Mouse (Mus musculus): Measurements from ENCODE around the gene Fat3.

The Fat3 gene

GRCm38 (mm10) chr9:16256577-16257207 is 244.4 kb downstream of the Fat3 start:
- in situ Hi-C loops (cut with MboI, MseI) = no loop called here

DNA sequence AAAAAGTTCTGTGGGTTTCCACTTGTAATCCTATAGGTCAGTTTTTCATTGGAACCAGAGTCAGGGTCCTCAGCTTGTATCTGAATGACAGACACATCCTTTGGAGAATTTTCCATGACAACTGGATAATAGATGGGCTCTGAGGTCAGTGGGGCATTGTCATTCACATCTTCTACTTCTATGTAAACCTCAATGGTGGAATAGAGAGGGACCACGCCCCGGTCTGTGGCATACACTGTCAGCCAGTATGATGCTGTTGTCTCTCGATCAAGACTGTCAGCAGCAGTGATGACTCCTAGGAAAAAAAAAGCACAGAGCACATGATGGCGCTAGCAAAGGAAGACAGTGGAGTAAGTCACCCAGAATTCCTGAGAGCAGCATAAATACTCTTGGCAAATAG is 254.3 kb downstream of the Fat3 start:
- in situ Hi-C loops (cut with MboI, MseI) = no loop called here

- in situ Hi-C loops (cut with MboI, MseI) = no loop called here
Observed at GRCm38 (mm10) chr9:16231575-16231974, 269.5 kb downstream of the Fat3 start.

GRCm38 (mm10) chr9:16228919-16229318 is 272.2 kb downstream of the Fat3 start:
- in situ Hi-C loops (cut with MboI, MseI) = no loop called here

DNA sequence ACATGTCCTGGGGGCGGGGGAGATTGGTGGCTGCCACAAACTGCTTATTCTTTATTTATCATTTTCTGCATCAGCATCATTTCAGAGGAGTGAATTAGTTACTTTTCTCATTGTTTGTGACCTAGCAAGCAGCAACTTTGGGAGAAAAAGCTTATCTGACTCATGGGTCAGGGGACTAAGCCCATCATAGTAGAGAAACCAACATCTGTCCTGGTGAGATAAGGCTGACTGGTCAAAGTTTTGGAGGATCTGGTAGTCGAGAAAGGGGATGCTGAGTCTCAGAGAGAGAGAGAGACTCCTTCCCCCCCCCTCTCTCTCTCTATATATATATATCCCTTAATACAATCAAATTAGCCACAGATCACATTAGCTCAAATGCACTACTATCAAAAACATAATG is 273.7 kb downstream of the Fat3 start:
- in situ Hi-C loops (cut with MboI, MseI) = no loop called here

GRCm38 (mm10) chr9:16226545-16226944 is 274.5 kb downstream of the Fat3 start:
- in situ Hi-C loops (cut with MboI, MseI) = no loop called here

DNA sequence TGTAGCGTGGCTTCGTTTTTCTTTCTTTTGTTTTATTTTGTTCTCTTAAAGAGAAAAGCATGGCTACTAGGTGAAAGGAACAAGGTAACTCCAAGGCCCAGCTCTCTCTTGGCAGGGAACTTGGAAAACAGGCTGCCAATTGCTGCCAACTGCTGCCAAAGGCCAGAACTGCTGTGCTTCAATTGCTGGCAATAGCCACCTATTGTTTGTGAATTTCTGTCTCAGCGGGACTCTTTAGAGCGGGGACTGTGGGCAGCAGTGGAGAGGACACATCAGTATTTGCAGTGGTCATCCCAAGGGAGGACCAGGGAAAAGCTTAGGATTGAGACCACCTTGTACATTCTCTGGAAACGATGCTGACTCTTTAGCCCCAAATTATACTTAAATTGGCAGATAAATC is 279.2 kb downstream of the Fat3 start:
- in situ Hi-C loops (cut with MboI, MseI) = no loop called here

DNA sequence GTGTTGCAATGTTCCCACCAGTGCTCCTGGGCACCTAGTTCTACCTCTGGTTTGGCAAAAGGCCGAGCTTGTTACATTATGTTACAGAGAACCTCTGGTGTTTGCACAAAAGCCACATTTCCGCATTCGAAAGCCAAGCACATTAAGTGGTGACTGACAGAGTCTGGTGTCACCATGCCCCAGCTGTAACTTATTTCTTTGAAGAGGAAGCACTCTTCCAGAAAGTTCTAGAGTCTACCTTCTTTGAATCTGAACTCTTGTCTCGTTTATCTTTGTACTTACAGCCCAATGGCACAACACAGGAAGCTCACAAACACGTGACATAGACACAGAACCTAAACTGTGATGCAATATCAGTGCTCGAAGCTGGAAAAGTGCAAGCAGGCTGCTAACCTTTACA is 284.9 kb downstream of the Fat3 start:
- in situ Hi-C loops (cut with MboI, MseI) = no loop called here

DNA sequence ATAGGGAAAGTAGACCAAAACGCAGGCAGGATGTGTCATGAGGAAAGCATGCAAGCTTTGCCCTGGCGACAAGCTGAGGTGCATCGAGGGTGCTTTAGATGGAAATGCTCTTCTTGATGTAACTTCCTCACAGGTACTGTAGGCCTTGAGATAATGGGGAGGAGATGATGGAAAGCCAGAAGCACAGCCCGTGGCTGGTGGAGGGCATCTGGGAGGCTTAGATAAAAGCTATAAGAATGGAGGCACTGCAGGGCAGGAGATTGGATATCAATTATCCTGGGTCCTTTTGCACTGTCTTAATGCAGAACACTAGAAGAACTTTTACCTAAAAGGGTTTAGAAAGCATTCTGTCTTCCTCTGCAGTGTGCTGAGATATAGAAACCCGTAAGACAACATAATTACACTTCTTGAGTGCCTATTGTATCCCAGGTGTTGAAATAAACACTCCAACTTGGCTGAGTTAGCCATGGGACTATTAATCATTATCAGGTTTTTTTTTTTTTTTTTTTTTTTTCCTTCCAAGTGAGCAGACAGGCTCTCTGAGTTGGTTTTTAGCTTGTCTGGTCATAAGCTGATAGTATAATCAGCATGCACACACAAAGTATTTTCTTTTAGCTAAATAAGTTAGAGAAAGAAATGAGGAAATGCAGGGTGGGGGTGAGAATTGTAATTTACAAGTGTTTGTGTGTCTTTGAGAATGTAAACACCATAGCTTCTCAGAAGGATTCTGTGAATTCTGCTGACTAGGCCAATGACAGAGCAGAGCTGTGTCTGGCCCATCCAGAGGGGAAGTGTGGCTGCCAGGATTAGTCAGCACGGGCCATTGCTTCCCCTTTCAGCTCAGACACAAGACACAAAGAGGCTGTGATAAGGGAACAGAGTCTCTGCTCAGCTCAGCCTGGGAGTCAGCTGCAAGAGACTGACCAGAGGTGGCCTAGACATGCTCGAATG is 286.1 kb downstream of the Fat3 start:
- in situ Hi-C loops (cut with MboI, MseI) = no loop called here

- in situ Hi-C loops (cut with MboI, MseI) = no loop called here
Observed at GRCm38 (mm10) chr9:16213324-16213723, 287.8 kb downstream of the Fat3 start.

DNA sequence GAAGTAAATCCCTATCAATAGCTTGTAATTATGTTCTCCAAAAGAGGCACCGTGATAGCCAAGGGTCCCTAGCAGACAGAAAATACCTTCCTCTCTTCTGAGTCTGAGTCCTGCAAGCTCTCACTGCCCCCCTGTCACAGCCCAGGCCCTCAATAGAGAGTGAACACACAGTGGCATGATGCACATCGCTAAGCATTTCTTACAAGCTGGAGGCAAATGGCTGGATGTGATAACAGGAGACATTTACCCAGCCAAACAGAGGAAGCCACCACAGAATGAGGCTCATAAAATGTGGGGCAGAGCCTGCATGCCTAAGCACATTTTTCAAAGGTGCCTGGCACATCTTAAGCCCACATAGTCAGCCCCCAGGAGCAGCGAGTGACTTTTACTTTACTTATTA is 288.5 kb downstream of the Fat3 start:
- in situ Hi-C loops (cut with MboI, MseI) = no loop called here

DNA sequence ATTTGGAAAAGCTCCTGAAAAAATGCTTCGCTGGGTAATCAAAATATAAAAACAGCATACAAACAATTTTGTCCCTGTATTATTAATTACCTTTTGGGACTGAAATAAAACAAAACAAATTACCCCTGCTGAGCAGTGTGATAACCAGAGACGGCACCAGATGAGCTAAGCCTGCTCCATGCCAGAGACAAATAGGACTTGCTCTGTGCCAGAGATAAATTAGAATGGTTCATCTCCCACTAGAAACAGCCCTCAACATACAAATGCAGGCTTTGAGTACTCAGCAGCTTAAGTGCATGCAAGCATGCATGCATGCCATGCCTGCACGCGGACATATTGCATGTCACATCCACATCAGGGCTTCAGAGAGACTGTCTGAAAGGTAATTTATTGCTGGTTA is 288.9 kb downstream of the Fat3 start:
- in situ Hi-C loops (cut with MboI, MseI) = no loop called here

DNA sequence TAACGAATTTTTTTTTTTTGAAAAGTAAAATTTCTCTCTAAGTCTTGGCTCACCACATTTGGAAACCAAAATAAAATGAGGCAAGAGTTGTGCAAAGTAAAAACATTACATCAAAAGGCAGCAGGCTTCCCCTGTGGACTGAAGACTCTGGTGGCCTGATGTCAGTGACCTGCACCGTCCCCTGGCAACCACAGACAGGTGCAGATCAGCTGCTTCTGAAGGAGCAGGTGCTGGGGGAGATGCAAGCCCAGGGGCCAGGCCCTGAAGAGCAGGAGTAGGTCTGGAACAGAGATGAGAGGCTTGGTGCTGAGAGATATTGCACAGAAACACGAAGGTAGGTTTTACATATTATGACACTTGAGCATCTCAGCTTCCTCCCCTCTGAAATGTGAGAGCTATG is 289.6 kb downstream of the Fat3 start:
- in situ Hi-C loops (cut with MboI, MseI) = no loop called here

DNA sequence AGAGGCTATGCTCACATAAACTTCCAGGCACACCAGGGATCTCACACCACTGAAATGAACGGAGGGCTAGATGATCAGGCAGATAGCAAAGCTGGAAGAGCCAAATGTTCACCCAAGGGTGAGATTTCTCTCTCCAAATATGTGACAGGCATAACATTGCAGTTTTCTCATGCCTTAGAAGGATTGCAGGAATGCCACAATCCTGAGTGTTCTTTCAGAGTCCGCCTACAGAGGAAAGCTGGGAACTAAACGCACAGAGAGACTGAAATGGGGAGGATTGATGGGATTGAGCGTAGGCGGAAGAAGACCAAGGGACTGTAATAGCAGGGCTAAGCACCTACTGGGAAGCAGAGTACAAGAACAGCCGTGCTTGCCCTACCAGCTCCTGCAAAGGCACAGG is 298.8 kb downstream of the Fat3 start:
- in situ Hi-C loops (cut with MboI, MseI) = no loop called here

- in situ Hi-C loops (cut with MboI, MseI) = no loop called here
Observed at GRCm38 (mm10) chr9:16200948-16201347, 300.1 kb downstream of the Fat3 start.

- in situ Hi-C loops (cut with MboI, MseI) = no loop called here
Observed at GRCm38 (mm10) chr9:16186461-16186860, 314.6 kb downstream of the Fat3 start.

GRCm38 (mm10) chr9:16169238-16169637 is 331.8 kb downstream of the Fat3 start:
- in situ Hi-C loops (cut with MboI, MseI) = no loop called here

DNA sequence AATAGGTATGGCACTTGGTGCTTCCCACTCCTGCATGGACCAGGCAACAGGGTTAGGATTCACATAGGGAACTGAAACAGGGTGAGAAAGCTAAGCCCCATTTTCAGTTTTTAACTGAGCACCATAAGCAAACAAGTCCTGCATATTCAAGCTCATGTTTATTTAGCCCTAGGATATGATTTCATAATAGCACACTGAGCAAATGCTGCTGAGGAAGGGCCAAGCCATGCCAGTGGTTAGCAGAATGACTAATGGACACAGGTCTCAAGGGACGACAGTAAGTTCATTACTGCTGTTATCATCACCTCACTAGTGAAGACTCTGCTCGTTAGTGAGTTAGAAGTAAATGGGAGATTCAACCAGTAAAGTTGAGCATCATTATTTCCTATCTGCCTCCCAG is 333.0 kb downstream of the Fat3 start:
- in situ Hi-C loops (cut with MboI, MseI) = no loop called here

- in situ Hi-C loops (cut with MboI, MseI) = no loop called here
Observed at GRCm38 (mm10) chr9:16159366-16159765, 341.7 kb downstream of the Fat3 start.

- in situ Hi-C loops (cut with MboI, MseI) = no loop called here
Observed at GRCm38 (mm10) chr9:16153580-16153930, 347.5 kb downstream of the Fat3 start.

GRCm38 (mm10) chr9:16152756-16153579 is 348.1 kb downstream of the Fat3 start:
- in situ Hi-C loops (cut with MboI, MseI) = no loop called here

DNA sequence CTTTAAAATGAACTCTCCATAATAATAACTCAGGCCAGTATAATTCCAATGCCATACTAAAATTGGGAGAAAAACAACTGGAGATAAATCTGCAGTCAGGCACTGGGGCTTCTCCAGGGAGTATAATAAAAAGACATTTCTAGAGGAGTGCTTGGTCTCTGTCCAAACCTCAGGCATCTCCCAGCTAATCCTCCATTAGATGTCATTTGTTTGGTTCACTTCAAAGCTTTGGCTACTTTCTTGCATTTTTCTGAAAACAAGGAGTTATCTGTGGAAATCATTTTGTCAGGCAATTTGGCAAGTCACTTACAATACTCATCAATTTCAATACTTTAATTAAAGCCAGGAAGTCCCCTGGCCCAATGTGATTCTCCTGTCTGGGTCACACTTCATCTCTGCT is 351.0 kb downstream of the Fat3 start:
- in situ Hi-C loops (cut with MboI, MseI) = no loop called here

All from regulatory T cell (primary cell).